Mouse (Mus musculus) E14TG2a.4 (cell line): ENCODE data around the gene Rhbg.

Experiments used
- CTCF ChIP-seq: conservative IDR thresholded peaks from 2 replicates; pipeline ENCODE4 v1.5.1; 2014; ENCODE audit warnings: low read length
- POU5F1 ChIP-seq: IDR thresholded peaks from 2 replicates; pipeline ENCODE4 v1.6.1; 2014; ENCODE audit warnings: low read length, borderline replicate concordance

- TF ChIP-seq CTCF, result no peak
- TF ChIP-seq POU5F1, result no peak
Observed at GRCm38 (mm10) chr3:88210918-88211317, 43.6 kb downstream of the Rhbg start.
